Mouse (Mus musculus): ENCODE results near the gene Ccnk.

DNA sequence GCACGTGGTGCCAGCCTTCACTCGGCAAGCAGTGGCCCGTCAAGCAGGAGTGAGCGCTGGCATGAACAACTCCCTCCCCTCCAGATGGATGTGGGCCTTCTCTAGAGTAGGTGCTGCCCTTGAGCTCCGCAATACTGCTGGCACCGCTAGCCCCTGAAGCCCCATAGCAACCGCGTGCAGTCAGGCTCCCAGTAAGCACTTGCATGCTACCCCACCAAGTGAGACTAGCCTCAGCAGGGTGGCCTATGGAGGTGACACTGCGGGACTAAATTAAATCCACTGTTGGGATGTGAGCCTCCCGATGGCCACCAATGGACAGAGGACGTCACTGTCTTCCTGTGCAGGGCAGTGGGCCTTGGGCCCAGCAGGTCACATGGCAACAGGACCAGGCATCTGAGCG lies 41.2 kb downstream of the Ccnk start:
- TF ChIP-seq CTCF (IDR thresholded peaks at IDR 0.05; ENCODE audit: control insufficient read depth, insufficient read depth, insufficient read length) = no peak
- TF ChIP-seq MAX (IDR thresholded peaks at IDR 0.05) = no peak
- no peak for TF ChIP-seq USF1 (IDR thresholded peaks at IDR 0.05; ENCODE audit: low read depth)
- no peak for TF ChIP-seq MYOD1 (IDR thresholded peaks at IDR 0.05; ENCODE audit: control insufficient read depth, insufficient read length, low read depth)
- no peak for TF ChIP-seq CEBPB (IDR thresholded peaks at IDR 0.05; ENCODE audit: low read depth)

All from C2C12 (cell line).